31 mouse cellular contexts compared by ENCODE assay signal in the genomic region with DNA sequence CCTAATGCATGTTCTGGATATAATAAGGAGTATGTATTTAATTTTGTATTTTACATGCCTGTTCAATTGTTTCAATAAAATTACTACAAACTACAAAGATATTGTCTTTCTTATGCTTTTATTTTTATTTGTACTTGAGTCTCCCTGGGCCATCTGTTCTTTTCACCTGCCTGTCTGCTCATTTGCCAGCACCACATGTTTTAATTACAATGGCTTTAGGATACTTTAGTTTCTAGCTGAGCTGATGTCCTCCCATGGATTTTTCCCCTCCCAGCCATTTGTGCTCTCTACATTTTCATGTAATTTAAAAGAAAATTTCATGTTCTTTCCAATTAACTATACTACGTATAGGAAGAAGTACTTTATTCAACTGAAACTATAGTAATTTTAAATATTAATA.
DNase-seq lines count a peak whose midpoint lies in the region; ATAC-seq and TF ChIP-seq lines count a peak whose summit lies in the region.
"Had no signal": no experiment of that assay in that cellular context is flagged by ENCODE, and none has a peak within 500 bp of the region (broad histone marks: within the 10 kb centered on the region; RNA-seq: fewer than 3 reads in every experiment).

No protein-coding gene starts in this region.

- ATAC-seq in midbrain, postnatal 0 days (ENCODE audit: low FRiP score), result no peak
- ATAC-seq in midbrain, embryonic 16.5 days, result no peak
- ATAC-seq: forebrain, embryonic 15.5 days; intestine, embryonic 15.5 days; Patski had no signal

- no peak overlapping the region for H3K4me2 ChIP-seq in midbrain, postnatal 0 days (ENCODE audit: low read depth, low read length, poor library complexity, severe bottlenecking)
- H3K4me2 ChIP-seq in midbrain, embryonic 16.5 days (ENCODE audit: low read length), result no peak overlapping the region
- H3K4me2 ChIP-seq: embryonic facial prominence, embryonic 13.5 days; forebrain, embryonic 12.5 days; forebrain, embryonic 15.5 days; heart, embryonic 12.5 days; heart, embryonic 15.5 days; hindbrain, embryonic 12.5 days; hindbrain, embryonic 15.5 days; intestine, embryonic 15.5 days; kidney, embryonic 15.5 days had no signal

- peak; percentile 11 for DNase-seq in cerebellum, adult 11-12 months
- no peak for DNase-seq in cerebellum, adult 8-10 months
- DNase-seq in midbrain, postnatal 0 days (ENCODE audit: low spot score), result peak; percentile 47
- DNase-seq in cerebellum, adult 9-11 months, result peak; percentile 16
- peak; percentile 6 to 23 for DNase-seq in cerebellum, postnatal 36 days
- no peak for DNase-seq in frontal cortex, postnatal 10 days (ENCODE audit: low spot score in 2 of 2)
- DNase-seq in frontal cortex, postnatal 36 days (ENCODE audit: low spot score in 2 of 2), result no peak
- DNase-seq: adrenal gland, postnatal 10 days; B cell, adult 2 months; embryo, embryonic 11 days; gastrocnemius, postnatal 25 days; heart, adult 18-20 months; heart, postnatal 10 days; heart, postnatal 4 days; kidney, adult 11 months; kidney, adult 8-10 months had no signal

- TF ChIP-seq CTCF in midbrain, postnatal 0 days (IDR thresholded peaks at IDR 0.05), result no peak

- no peaks in the 10 kb centered on the region for H3K4me1 ChIP-seq in midbrain, postnatal 0 days (ENCODE audit: insufficient read depth, low read length)
- H3K4me1 ChIP-seq in midbrain, embryonic 16.5 days (ENCODE audit: control insufficient read depth, insufficient read depth, low read length), result no peaks in the 10 kb centered on the region
- H3K4me1 ChIP-seq: embryonic facial prominence, embryonic 10.5 days; forebrain, embryonic 12.5 days; forebrain, embryonic 15.5 days; heart, embryonic 12.5 days; heart, embryonic 15.5 days; hindbrain, embryonic 12.5 days; hindbrain, embryonic 15.5 days; intestine, embryonic 15.5 days; kidney, embryonic 15.5 days had no signal

- H3K27me3 ChIP-seq in midbrain, postnatal 0 days (ENCODE audit: insufficient read depth, low read length), result no peaks in the 10 kb centered on the region
- H3K27me3 ChIP-seq in midbrain, embryonic 16.5 days (ENCODE audit: control insufficient read depth, insufficient read depth, low read depth, low read length), result no peaks in the 10 kb centered on the region
- H3K27me3 ChIP-seq: CH12.LX; embryonic facial prominence, embryonic 13.5 days; forebrain, embryonic 12.5 days; forebrain, embryonic 15.5 days; heart, embryonic 12.5 days; heart, embryonic 15.5 days; hindbrain, embryonic 12.5 days; hindbrain, embryonic 15.5 days; intestine, embryonic 15.5 days; kidney, embryonic 15.5 days; Patski had no signal

- no peaks in the 10 kb centered on the region for H3K36me3 ChIP-seq in midbrain, postnatal 0 days (ENCODE audit: insufficient read depth, low read length)
- H3K36me3 ChIP-seq in midbrain, embryonic 16.5 days (ENCODE audit: control insufficient read depth, insufficient read depth, low read length), result no peaks in the 10 kb centered on the region
- H3K36me3 ChIP-seq: embryonic facial prominence, embryonic 10.5 days; embryonic facial prominence, embryonic 13.5 days; forebrain, embryonic 12.5 days; forebrain, embryonic 15.5 days; G1E; heart, embryonic 12.5 days; heart, embryonic 15.5 days; hindbrain, embryonic 12.5 days; hindbrain, embryonic 15.5 days; intestine, embryonic 15.5 days; kidney, embryonic 15.5 days had no signal

- no peak overlapping the region for H3K4me3 ChIP-seq in midbrain, postnatal 0 days (ENCODE audit: low read depth, low read length)
- no peak overlapping the region for H3K4me3 ChIP-seq in midbrain, embryonic 16.5 days (ENCODE audit: low read depth, low read length)
- H3K4me3 ChIP-seq: embryonic facial prominence, embryonic 10.5 days; embryonic facial prominence, embryonic 13.5 days; erythroblast, embryonic 14.5 days; forebrain, embryonic 12.5 days; forebrain, embryonic 15.5 days; heart, embryonic 12.5 days; heart, embryonic 15.5 days; hindbrain, embryonic 12.5 days; hindbrain, embryonic 15.5 days; intestine, embryonic 15.5 days; kidney, embryonic 15.5 days had no signal

- H3K27ac ChIP-seq in midbrain, postnatal 0 days (ENCODE audit: low read depth, low read length), result no peak overlapping the region
- H3K27ac ChIP-seq in midbrain, embryonic 16.5 days (ENCODE audit: low read length), result no peak overlapping the region
- H3K27ac ChIP-seq: embryonic facial prominence, embryonic 10.5 days; embryonic facial prominence, embryonic 13.5 days; forebrain, embryonic 12.5 days; forebrain, embryonic 15.5 days; heart, embryonic 15.5 days; hindbrain, embryonic 12.5 days; hindbrain, embryonic 15.5 days; intestine, embryonic 15.5 days; kidney, embryonic 15.5 days had no signal

- 90% methylated on average over 1 of the region's 1 CpGs for WGBS in midbrain, postnatal 0 days
- 82% methylated on average over 1 of the region's 1 CpGs for WGBS in midbrain, embryonic 16.5 days

- H3K9me3 ChIP-seq in midbrain, postnatal 0 days (ENCODE audit: low read length), result no peaks in the 10 kb centered on the region
- no peaks in the 10 kb centered on the region for H3K9me3 ChIP-seq in midbrain, embryonic 16.5 days (replicated peaks; ENCODE audit: control insufficient read depth, low read length, poor library complexity, severe bottlenecking)
- H3K9me3 ChIP-seq: embryonic facial prominence, embryonic 10.5 days; embryonic facial prominence, embryonic 13.5 days; forebrain, embryonic 12.5 days; forebrain, embryonic 15.5 days; G1E; heart, embryonic 12.5 days; heart, embryonic 15.5 days; hindbrain, embryonic 12.5 days; hindbrain, embryonic 15.5 days; intestine, embryonic 15.5 days; kidney, embryonic 15.5 days had no signal

- H3K9ac ChIP-seq in midbrain, postnatal 0 days (replicated peaks; ENCODE audit: low read length, poor library complexity, severe bottlenecking), result no peak overlapping the region
- H3K9ac ChIP-seq in midbrain, embryonic 16.5 days (ENCODE audit: low read depth, low read length), result no peak overlapping the region
- H3K9ac ChIP-seq: embryonic facial prominence, embryonic 13.5 days; forebrain, embryonic 12.5 days; forebrain, embryonic 15.5 days; heart, embryonic 12.5 days; heart, embryonic 15.5 days; hindbrain, embryonic 12.5 days; hindbrain, embryonic 15.5 days; intestine, embryonic 15.5 days; kidney, embryonic 15.5 days had no signal

Comparison
In these comparisons a context has a peak if more than half of its experiments do, and no peak if none do; other contexts are left out.
1. DNase-seq: peak in cerebellum, adult 11-12 months (single experiment), midbrain, postnatal 0 days (single experiment), cerebellum, adult 9-11 months (single experiment) and cerebellum, postnatal 36 days (2 of 2); none in cerebellum, adult 8-10 months (single experiment), frontal cortex, postnatal 10 days (0 of 2) and frontal cortex, postnatal 36 days (0 of 2).